Mouse (Mus musculus) adipocyte (in vitro differentiated cells): Measurements from ENCODE around the gene Plppr3.

Experiments used
- DNase-seq: peaks from one replicate; pipeline ENCODE4 v3.0.0-alpha.2; 2016; ENCODE audit warnings: low spot score

Plppr3 gene

DNA sequence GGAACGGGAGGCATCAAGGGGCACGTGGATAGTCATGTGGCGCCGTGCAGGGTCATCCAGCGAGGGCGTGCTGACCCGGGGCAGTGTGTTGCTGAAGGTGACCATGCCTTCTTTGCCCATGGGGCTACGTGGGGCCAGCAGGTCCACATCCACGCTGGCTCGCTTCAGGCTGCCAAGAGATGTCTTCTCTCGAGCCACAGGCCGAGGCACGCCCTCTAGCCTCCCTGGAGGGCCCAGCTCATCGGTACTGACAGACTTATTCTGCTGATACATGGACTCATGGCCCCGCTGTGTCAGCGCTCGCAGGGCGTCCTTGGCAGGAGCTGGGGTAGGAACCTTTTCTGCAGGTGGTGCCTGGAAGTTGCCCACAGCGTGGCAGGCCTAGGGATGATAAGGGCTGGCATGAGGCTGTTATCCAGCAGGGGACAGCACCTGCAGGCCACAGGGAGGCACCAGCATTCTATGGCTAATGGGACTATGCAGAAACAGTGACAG lies 8.6 kb downstream of the Plppr3 start:
- DNase-seq, result peak; percentile 45

DNA sequence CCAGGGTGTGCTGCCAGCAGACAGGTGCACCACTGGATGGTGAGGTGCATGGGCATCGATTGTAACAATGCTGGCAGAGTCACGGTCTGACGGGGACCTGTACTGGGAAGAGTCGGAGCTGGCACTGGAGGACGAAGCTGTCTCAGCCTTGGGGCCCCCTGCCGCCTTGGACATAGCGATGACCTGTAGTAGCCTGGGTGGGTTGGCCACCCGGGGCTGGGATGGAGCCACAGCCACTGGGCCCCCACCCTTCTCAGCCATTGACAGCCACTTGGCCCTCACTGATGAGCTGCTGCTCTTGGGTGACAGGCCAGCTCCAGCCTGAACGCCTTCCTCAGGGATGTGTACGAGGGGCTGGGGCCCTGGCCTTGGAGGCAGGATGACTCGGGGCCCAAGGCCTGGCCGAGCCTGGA lies 9.2 kb downstream of the Plppr3 start:
- DNase-seq, result no peak

DNA sequence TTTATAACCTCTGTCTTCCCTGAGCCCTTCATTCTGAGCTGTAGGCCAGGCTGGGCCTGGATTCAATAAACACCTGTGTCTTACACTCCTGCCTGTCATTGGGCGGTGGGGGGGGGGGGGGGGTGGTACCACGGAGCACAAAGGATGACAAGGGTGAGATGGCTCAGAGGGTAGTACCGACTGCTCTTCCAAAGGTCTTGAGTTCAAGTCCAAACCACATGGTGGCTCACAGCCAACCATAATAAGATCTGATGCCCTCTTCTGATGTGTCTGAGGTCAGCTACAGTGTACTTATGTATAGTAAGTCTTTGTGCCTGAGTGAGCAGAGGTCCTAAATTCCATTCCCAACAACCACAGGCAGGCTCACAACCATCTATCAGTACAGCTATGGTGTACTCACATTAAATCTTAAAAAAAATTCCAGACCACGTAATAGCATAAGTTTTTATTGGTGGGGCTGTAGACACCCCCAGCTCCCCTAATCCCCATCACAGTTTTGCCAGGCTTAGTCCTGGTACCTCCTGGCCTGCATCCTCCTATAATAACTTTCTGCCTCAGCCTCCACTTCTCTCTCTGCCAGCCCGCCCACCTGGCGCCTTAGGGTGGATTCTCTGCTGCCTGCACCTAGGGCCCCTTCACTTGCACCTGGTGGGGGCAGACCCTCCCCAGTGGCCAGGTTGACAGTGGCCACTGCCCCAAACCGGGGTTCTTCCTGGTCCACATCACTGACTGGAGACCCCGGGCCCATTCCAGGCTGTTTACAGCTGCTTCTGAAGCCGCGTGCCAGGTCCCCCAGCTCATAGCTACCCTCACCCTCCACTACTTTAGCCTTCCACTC lies 9.9 kb downstream of the Plppr3 start:
- peak; percentile 46 for DNase-seq

DNA sequence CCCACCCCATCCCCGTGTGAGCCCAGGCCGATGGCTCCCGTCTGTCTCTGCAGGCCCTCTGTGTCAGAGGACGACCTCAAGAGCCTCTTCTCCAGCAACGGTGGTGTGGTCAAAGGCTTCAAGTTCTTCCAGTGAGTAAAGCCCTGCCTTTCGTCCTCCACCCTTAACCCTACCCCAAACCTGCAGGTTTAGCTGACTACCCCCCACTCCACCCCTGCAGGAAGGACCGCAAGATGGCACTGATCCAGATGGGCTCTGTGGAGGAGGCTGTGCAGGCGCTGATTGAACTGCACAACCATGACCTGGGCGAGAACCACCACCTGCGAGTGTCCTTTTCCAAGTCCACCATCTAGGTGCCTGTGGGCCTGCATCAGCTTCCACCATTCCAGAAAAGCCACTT lies 11.5 kb downstream of the Plppr3 start:
- DNase-seq, result no peak

DNA sequence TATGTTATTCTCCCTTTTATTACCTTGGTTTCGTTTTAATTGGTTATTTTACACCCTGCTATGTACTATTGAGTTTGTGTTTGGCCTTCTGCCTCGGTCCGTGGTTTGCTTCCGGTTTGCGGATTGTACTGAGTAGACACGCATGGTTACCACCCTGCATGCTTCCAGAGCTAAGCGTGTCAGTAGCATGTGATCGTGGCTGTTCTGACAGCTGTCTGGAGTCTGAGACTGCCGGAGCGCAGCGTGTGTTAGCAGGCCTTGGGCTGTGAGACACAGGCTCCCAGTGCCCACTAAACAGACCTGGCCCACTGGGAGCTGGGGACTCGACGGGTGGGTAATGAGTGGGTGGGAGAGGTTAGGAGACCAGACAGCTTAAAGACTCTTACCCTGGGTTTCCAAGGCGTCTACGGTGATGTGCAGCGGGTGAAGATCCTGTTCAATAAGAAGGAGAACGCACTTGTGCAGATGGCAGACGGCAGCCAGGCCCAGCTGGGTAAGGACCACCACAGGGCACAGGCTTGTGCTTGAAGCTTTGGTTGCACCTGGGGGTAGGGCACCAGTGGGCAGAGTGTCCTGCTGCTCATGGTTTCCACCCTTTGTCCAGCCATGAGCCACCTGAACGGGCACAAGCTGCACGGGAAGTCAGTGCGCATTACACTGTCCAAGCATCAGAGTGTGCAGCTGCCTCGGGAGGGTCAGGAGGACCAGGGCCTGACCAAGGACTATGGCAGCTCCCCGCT lies 12.2 kb downstream of the Plppr3 start:
- no peak for DNase-seq

DNA sequence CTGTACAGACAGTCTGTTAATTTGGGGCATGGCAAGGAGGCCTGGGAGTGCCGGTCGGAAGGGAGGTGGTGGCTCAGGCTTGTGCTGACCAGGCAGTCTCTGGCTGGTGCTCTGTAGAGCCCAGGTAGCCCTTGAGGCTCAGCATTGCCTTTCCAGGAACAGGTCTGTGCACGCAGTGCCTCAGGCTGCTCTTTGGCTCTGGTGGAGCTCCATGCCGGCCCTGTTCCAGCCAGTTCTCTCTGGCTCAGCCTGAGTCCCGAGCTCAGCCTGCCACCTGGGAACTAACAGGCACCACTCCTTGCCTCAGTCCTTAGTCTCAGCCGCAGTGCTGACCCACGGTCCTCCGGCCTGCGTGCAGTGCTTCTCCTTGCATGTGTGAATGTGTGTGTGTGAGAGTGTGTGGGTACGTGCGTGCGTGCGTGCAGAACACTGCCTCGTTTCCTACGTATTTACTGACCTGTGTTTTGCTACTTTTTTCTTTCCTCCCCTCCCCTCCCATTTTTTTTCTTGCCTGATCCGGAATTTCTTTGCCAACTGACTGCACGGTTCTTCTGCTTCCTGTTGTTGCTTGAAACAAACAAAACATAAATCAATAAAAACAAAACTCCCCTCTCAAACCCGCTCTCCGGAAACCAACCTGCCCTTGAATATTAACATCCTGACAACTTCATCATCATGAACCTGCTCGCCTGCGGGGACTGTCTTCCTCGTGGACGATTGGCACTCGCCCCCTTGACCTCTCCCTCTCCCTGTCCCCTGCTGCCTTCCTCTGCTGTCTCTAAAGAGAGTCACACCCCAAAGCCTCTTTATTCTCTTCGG lies 13.0 kb downstream of the Plppr3 start:
- DNase-seq, result no peak

DNA sequence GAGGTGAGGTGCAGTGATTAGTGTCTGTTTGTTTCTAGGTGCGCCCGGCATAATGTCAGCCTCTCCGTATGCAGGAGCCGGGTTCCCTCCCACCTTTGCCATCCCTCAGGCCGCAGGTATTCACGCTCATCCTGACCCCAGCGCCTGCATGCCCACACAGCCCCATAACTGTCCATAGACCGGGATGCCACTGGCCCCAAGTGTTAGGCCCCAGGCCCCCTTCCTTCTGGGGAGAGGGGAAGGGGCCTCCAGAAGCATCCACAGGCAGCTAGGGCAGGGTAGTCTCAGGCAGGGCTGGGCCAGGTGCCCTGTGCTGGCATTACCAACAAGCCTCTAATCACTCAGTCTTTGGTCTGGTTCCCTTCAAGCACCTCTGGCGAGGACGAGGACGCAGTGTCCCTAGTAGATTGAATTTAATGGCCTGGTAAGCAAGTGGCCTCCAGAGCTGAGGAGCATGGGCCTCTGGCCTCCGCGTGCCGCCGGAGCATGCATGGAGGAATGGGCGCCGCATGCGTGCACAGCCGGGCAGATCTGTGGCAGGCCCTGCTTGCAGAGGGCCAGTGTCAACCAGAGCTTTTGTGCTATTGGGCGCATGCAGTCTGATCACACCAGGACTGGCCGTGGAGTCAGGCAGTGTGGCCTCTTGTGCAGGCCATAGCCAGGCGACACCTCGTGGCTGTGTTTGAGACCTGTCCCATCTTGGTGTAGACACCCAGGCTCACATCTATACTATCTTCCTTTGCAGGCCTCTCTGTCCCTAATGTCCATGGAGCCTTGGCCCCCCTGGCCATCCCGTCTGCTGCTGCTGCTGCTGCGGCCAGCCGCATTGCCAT lies 14.1 kb downstream of the Plppr3 start:
- no peak for DNase-seq

DNA sequence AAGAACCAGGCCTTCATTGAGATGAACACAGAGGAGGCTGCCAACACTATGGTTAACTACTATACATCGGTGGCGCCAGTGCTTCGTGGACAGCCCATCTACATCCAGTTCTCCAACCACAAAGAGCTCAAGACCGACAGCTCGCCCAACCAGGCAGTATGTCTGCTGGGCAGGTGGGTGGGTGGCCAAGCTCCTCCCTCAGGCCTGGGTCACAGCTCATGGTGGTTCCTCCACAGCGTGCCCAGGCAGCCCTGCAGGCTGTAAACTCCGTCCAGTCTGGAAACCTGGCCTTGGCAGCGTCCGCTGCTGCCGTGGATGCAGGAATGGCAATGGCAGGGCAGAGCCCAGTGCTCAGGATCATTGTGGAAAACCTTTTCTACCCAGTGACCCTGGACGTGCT lies 15.3 kb downstream of the Plppr3 start:
- DNase-seq, result no peak

DNA sequence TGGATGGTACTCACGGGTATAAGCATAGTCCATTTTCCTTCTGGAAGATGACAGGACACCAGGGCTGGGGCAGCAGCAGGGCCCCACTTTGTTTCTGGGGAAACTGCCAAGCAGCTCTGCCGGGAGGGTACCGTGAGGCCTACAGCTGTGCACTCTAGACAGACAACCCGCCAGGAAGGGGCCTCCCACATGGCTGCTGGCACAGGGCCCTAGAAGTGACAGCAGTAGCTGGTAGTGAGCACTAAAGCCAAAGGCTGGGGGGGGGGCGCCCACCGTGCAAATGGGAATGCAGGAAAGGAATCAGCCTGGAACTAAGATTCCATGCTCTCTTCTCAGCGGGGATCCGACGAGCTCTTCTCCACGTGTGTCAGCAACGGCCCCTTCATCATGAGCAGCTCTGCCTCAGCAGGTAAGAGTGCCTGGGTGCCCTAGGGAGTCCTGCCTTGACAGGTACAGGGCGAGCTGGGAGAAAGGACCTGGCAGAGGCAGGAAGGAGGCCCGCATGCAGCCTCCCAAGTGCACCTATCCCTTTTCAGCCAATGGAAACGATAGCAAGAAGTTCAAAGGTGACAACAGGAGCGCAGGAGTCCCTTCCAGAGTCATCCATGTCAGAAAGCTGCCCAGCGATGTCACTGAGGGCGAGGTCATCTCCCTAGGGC lies 15.9 kb downstream of the Plppr3 start:
- DNase-seq, result peak; percentile 87

DNA sequence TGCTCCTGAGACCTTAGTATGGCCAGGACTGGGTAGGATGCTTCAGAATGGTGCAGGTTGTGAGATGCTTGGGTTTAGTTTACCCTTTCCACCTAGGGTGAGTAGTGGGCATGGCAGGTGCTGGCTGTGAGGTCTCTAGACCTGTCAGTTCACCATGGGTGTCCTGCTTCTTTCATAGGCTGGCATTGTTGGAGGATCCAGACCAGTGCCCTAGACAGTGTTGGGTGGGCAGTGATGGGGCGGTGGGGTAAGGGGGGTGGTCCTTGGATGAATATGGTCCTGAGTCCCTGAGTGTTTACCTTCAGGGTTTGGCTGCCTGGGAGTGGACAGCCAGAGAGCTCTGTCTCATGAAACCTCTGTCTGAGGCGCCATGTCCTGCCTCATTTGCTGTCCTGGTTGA lies 16.5 kb downstream of the Plppr3 start:
- no peak for DNase-seq

DNA sequence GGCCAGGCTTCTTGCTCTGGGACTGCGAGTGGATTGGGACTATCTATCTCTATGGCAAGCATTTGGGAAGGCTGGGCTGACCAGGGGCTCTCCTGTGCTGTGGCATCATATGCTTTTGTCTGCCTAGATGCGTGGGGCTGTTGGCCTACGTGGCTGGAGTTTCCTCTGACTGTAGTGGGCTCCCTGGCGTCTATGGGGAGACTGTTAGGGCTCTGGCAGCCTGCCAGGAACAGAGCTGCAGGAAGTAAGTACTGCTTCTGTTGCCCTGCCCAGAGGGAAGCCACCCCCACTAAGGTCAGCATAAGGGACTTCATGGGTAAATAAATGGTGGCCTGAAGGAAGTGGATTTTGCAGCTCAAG lies 17.0 kb downstream of the Plppr3 start:
- peak; percentile 50 for DNase-seq

DNA sequence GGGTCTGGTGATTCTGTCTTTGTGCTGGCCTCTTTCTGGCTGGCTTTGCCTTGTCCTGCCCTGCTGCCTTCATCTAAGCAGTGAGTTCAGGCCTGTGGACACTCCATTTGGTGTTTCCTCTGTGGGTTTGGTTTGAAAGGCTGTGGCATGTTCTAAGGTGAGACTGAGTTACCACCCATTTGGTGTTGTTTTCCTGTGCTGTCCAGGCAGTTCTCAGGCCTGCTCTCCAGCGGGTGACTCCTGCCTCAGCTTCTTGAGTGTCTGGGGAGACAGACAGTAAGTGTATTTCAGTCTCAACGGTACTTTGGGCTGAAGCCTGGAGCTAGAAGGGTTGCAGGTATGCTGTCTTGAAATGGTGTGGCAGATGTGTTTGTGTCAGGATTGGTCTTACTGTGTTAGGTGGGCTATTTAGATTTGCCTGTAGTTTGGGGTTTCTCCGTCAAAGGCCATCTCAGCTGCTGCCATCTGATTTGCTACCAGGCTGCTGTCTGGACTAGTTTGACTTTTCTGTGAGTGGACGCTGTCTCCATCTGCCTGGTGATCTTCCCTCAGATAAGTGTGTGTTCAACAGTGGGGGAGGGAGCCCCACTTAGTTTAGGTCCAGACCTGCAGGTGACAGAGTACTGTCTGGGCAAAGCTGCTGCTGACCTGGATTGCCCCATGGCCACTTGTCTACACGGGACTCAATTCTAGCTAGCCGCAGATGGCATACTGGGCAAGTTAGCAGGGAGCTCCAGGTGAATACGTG lies 17.6 kb downstream of the Plppr3 start:
- peak; percentile 51 for DNase-seq

DNA sequence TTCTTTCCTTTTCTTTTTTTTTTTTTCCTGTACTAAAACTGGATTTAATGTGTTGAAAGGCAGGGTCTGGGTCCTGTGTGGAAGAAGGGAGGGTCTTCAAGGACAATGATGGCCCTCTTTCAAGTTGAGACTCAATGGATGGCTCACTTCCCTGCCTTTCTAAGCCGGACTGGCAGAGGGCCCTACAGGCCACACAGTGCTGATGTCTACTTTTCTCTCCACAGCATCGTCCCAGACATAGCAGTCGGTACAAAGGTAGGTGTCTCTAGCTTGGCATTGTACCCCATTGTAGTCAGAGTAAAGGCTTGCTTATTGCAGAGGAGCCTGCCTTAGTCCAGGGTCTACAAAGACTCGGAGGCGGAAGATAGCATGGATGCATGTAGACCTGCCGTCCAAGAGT lies 18.2 kb downstream of the Plppr3 start:
- no peak for DNase-seq

DNA sequence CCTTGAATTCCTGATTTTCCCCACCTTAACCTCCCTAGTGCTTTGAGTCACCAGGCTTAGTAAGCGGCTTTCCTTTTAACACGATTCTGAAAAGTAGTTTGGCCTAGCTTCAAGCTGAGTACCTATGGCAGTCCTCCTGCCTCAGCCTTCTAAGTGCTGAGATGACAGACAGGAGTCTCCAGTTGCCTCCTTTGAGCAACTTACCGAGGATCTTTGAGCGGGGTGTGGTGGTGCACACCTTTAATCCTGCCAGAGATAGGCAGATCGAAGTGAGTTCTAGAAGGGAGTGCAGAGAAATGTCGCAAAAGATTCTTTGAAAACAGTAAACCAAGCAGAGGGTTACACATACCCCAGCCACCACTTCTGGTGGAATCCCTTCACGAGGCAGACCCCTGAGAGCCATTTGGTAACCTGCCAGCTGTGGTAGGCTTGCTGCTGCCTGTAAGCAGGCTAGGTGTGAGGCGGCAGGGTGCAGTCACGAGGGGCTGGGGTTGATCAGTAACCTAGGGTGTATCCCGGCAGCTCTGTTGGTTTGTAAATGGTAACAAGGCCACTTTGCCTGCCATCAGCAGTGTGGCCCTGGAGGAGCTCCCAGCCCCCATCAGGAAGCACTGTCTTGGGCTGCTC lies 18.8 kb downstream of the Plppr3 start:
- DNase-seq, result peak; percentile 38

DNA sequence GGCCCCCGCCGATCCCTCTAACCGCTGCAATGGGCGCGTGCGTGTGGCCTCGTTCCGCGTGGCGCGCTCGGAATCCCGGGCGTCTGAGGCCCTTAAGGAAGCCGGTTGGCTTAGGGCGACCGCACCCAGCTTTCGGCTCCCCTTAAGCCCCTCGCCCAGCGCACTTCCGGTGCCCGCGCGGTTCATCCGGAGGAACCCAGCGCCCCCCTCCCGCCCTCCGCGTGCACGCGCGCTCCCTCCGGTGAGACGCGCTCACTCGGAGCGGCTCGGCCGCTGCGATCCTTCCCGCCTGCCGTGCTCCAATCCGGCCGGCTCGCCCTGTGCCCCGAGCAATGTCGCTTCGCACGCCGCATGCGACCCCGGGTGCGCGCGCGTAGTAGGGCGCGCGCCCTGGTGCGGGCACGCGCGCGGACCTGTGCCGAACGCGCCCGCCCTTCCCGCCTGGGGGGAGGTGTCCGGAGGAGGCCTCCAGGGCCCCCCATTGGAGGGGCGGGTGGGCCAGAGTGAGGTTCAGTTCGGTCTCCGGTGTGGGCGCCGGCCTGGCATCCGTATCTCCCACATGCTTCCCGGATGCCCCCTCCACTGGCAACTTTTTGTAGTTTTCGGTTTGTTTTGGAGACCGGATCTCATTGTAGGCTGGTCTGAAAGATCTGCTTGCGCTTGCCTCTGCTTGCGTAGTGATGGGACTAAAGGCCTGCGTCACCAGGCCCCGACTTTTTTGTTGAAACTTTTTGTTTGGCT lies 19.5 kb downstream of the Plppr3 start:
- DNase-seq, result peak; percentile 64

DNA sequence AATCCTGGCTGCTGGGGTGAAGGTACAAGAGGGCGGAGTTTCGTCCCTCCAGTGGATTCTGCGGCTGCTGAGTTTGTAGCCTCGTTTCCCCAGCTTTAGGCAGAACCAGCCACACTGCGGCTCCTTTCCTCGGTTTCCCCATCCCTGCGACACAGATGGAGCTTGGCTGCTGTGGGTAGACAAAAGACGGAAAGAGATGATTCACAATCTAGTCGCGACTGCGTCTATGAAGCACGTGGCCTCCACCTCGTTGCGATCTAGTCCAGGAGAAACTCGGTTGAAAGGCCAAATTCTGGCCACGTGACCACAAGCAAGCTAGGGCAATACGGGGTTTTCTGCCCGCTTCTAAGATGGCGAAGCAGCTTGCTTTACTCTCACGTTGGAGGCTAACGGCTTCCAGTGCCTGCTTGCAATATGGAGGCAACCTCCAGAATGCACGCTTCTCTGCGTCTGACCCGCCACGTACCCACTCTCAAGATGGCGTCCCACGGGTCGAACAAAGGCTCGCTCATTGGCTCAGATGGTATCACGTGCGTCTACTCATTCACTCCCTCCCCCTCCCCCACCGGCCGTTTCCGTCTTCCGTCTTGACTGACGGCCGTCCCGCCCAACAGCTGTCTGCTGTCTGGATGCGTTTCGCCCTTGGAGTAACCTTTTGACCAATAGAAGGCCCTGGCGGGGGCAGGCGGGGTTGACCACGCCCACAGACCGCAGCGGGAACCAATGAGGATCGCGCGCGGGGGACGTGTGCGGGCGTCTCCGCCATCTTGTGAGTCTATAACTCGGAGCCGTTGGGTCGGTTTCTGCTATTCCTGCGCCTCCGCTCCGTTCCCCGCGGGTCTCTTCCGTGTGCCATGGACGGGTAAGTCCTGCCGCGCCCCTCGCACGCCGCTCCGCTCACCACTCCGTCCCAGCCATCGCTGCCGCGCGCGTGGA lies 20.3 kb downstream of the Plppr3 start, which contains the start of gene Ptbp1:
Gene Ptbp1, plus strand, starts transcription at position 568 of the 936 bp plus-strand sequence.
- DNase-seq, result peak; percentile 100

DNA sequence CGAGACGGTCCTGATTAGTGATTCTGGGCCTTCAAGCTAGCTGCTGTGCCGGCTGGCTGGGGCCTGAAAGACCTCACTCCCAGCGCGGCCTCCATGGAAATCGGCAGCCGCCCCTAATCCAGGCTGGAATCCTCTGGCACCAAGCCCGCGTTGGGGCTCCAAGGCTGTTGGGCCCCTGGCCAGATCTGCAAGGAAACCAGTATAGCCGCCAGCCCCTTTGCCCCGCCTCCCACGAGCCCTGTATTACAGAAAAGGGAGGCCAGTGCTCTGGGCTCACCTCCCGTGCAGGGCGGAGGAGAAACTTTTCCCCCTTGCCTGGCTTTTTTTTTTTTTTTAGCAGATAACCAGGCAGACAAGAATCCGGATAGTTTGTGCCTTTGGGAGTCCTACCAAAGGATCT lies 21.0 kb downstream of the Plppr3 start:
- DNase-seq, result peak; percentile 91

DNA sequence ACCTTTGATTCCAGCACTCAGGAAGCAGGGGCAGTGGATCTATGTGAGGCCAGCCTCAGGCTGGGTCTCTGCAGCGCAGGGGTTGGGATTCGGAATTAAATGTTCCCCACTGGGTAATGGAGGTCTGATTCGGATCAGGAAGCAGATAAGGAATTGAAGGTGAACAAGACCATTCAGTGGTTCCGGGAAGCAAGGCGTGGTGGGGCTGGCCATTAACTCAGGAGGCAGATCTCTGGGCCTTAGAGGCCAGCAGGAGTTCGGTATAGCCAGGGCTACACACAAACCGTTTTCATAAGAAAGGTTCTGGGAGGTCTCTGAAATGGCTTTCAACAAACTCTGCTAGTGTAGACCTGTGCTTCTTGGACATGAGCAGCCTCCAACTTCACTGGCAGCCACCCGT lies 21.6 kb downstream of the Plppr3 start:
- DNase-seq, result no peak
